22 mouse cellular contexts compared by ENCODE assay signal in the genomic region with DNA sequence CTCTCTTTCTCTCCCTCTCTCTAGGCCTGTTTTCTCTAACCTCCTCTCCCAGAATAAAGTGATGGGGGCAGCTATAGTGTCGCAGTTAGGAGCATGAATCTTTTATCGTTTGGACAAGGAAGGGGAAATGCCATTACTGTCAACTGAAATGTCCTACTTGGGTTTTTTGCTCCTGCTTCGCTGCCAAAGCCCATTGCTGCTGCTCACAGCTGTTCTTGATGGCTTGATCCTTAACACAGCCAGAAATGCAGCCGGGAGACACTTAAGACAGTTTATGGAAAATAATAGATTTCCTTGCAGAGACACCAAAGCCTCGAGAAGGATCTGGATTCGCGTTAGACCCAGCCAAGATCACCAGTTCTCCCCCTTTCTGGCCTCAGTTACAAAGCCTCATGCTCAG.
DNase-seq lines count a peak whose midpoint lies in the region; ATAC-seq and TF ChIP-seq lines count a peak whose summit lies in the region.
"Had no signal": no experiment of that assay in that cellular context is flagged by ENCODE, and none has a peak within 500 bp of the region (broad histone marks: within the 10 kb centered on the region; RNA-seq: fewer than 3 reads in every experiment).

No protein-coding gene starts in this region.

- no peak for ATAC-seq in forebrain, embryonic 12.5 days (ENCODE audit: low FRiP score)
- ATAC-seq in kidney, embryonic 15.5 days (replicated peaks; ENCODE audit: low FRiP score), result no peak
- ATAC-seq in lung, embryonic 15.5 days (ENCODE audit: borderline replicate concordance, extremely low read depth, low FRiP score, low TSS enrichment), result no peak
- no peak for ATAC-seq in forebrain, embryonic 16.5 days
- ATAC-seq: activated CD4-positive, CD25-positive, alpha-beta regulatory T cell, adult 4 months; intestine, embryonic 16.5 days had no signal

- peak overlapping the region; percentile 46; the same call in 1 of the 2 replicates for H3K27ac ChIP-seq in forebrain, embryonic 12.5 days
- no peak overlapping the region for H3K27ac ChIP-seq in forebrain, embryonic 10.5 days
- H3K27ac ChIP-seq in kidney, embryonic 15.5 days, result 0 out of 2 replicates have a peak overlapping the region, but pooled peaks have one; percentile 22
- H3K27ac ChIP-seq in kidney, adult 2 months (ENCODE audit: insufficient read depth, low read depth, low read length), result no peak overlapping the region
- H3K27ac ChIP-seq in lung, embryonic 15.5 days, result peak overlapping the region; percentile 13; the same call in 1 of the 2 replicates
- H3K27ac ChIP-seq in forebrain, embryonic 16.5 days (ENCODE audit: low read length), result peak overlapping the region; percentile 84
- H3K27ac ChIP-seq: embryonic facial prominence, embryonic 12.5 days; heart, embryonic 15.5 days had no signal

- no peak overlapping the region for H3K4me2 ChIP-seq in forebrain, embryonic 12.5 days
- no peak overlapping the region for H3K4me2 ChIP-seq in kidney, embryonic 15.5 days
- no peak overlapping the region for H3K4me2 ChIP-seq in lung, embryonic 15.5 days
- no peak overlapping the region for H3K4me2 ChIP-seq in forebrain, embryonic 16.5 days (ENCODE audit: low read length)
- H3K4me2 ChIP-seq: embryonic facial prominence, embryonic 12.5 days; heart, embryonic 15.5 days had no signal

- no peak overlapping the region for H3K4me3 ChIP-seq in forebrain, embryonic 12.5 days (replicated peaks)
- no peak overlapping the region for H3K4me3 ChIP-seq in forebrain, embryonic 10.5 days
- H3K4me3 ChIP-seq in kidney, embryonic 15.5 days (replicated peaks), result no peak overlapping the region
- H3K4me3 ChIP-seq in kidney, adult 2 months (ENCODE audit: insufficient read depth, low read depth, low read length), result no peak overlapping the region
- no peak overlapping the region for H3K4me3 ChIP-seq in lung, embryonic 15.5 days
- H3K4me3 ChIP-seq in forebrain, embryonic 16.5 days (replicated peaks; ENCODE audit: low read length), result no peak overlapping the region
- H3K4me3 ChIP-seq: embryonic facial prominence, embryonic 12.5 days; heart, embryonic 15.5 days; megakaryocyte, embryonic 14.5 days had no signal

- H3K4me1 ChIP-seq in forebrain, embryonic 12.5 days, result peaks cover 24% of the 10 kb centered on the region
- peaks cover 26% of the 10 kb centered on the region for H3K4me1 ChIP-seq in forebrain, embryonic 10.5 days
- peaks cover 33% of the 10 kb centered on the region for H3K4me1 ChIP-seq in kidney, embryonic 15.5 days
- no peaks in the 10 kb centered on the region for H3K4me1 ChIP-seq in kidney, adult 2 months (ENCODE audit: control insufficient read depth, insufficient read depth, low read length)
- peaks cover 15% of the 10 kb centered on the region for H3K4me1 ChIP-seq in lung, embryonic 15.5 days
- peaks cover 22% of the 10 kb centered on the region for H3K4me1 ChIP-seq in forebrain, embryonic 16.5 days (replicated peaks; ENCODE audit: control insufficient read depth, insufficient read depth, low read length)
- H3K4me1 ChIP-seq: heart, embryonic 15.5 days; megakaryocyte, embryonic 14.5 days had no signal

- H3K9ac ChIP-seq in forebrain, embryonic 12.5 days, result no peak overlapping the region
- no peak overlapping the region for H3K9ac ChIP-seq in kidney, embryonic 15.5 days
- H3K9ac ChIP-seq in lung, embryonic 15.5 days, result no peak overlapping the region
- no peak overlapping the region for H3K9ac ChIP-seq in forebrain, embryonic 16.5 days (replicated peaks; ENCODE audit: low read depth, low read length)
- H3K9ac ChIP-seq: embryonic facial prominence, embryonic 12.5 days; heart, embryonic 15.5 days had no signal

- no peaks in the 10 kb centered on the region for H3K9me3 ChIP-seq in forebrain, embryonic 12.5 days
- H3K9me3 ChIP-seq in forebrain, embryonic 10.5 days, result no peaks in the 10 kb centered on the region
- no peaks in the 10 kb centered on the region for H3K9me3 ChIP-seq in kidney, embryonic 15.5 days (replicated peaks)
- no peaks in the 10 kb centered on the region for H3K9me3 ChIP-seq in lung, embryonic 15.5 days
- no peaks in the 10 kb centered on the region for H3K9me3 ChIP-seq in forebrain, embryonic 16.5 days (ENCODE audit: control insufficient read depth, low read length)
- H3K9me3 ChIP-seq: embryonic facial prominence, embryonic 12.5 days; heart, embryonic 15.5 days had no signal

- DNase-seq in forebrain, embryonic 10.5 days (ENCODE audit: extremely low spot score, low spot score), result no peak
- no peak for DNase-seq in kidney, adult 2 months
- no peak for DNase-seq in lung, postnatal 14 days
- DNase-seq in retina, embryonic 14.5 days (ENCODE audit: low spot score), result no peak
- DNase-seq: adrenal gland, postnatal 10 days; cerebellum, adult 9-11 months; gastrocnemius, postnatal 36 days; heart, postnatal 4 days; layer of hippocampus, postnatal 36 days; liver; midbrain, embryonic 14.5 days; right cerebral cortex, adult 18-20 months had no signal

- WGBS in forebrain, embryonic 12.5 days, result 86% methylated on average over 7 of the region's 7 CpGs
- WGBS in forebrain, embryonic 10.5 days, result 89% methylated on average over 7 of the region's 7 CpGs
- WGBS in kidney, embryonic 15.5 days, result 50% methylated on average over 7 of the region's 7 CpGs
- WGBS in kidney, adult 2 months, result 68% methylated on average over 7 of the region's 7 CpGs
- 48% methylated on average over 7 of the region's 7 CpGs for WGBS in lung, embryonic 15.5 days
- WGBS in forebrain, embryonic 16.5 days, result 73% methylated on average over 7 of the region's 7 CpGs

- TF ChIP-seq CTCF in kidney, adult 2 months (conservative IDR thresholded peaks at IDR 0.05; ENCODE audit: insufficient read depth, insufficient read length, low read depth, low read length), result no peak

- H3K27me3 ChIP-seq in forebrain, embryonic 12.5 days, result peaks cover 13% of the 10 kb centered on the region; the same call in 1 of the 2 replicates
- H3K27me3 ChIP-seq in forebrain, embryonic 10.5 days (ENCODE audit: poor library complexity, severe bottlenecking), result peaks cover 14% of the 10 kb centered on the region; the same call in 1 of the 2 replicates
- H3K27me3 ChIP-seq in kidney, embryonic 15.5 days, result no peaks in the 10 kb centered on the region
- no peaks in the 10 kb centered on the region for H3K27me3 ChIP-seq in kidney, adult 2 months (replicated peaks; ENCODE audit: control insufficient read depth, insufficient read depth, low read length)
- no peaks in the 10 kb centered on the region for H3K27me3 ChIP-seq in lung, embryonic 15.5 days
- H3K27me3 ChIP-seq in forebrain, embryonic 16.5 days (replicated peaks; ENCODE audit: control insufficient read depth, insufficient read depth, low read length), result no peaks in the 10 kb centered on the region
- H3K27me3 ChIP-seq: embryonic facial prominence, embryonic 12.5 days; heart, embryonic 15.5 days; megakaryocyte, embryonic 14.5 days had no signal

- no peak for TF ChIP-seq POLR2A in kidney, adult 2 months (IDR thresholded peaks at IDR 0.05; ENCODE audit: low read depth, low read length)

- peaks cover 7% of the 10 kb centered on the region; the same call in 1 of the 2 replicates for H3K36me3 ChIP-seq in forebrain, embryonic 12.5 days (replicated peaks)
- peaks cover 9% of the 10 kb centered on the region; the same call in 1 of the 2 replicates for H3K36me3 ChIP-seq in forebrain, embryonic 10.5 days (replicated peaks)
- no peaks in the 10 kb centered on the region for H3K36me3 ChIP-seq in kidney, embryonic 15.5 days
- no peaks in the 10 kb centered on the region for H3K36me3 ChIP-seq in kidney, adult 2 months (ENCODE audit: control insufficient read depth, insufficient read depth, low read length)
- no peaks in the 10 kb centered on the region for H3K36me3 ChIP-seq in lung, embryonic 15.5 days
- H3K36me3 ChIP-seq in forebrain, embryonic 16.5 days (ENCODE audit: control insufficient read depth, insufficient read depth), result 0 out of 2 replicates have a peak, but pooled peaks cover 2% of the 10 kb centered on the region
- H3K36me3 ChIP-seq: embryonic facial prominence, embryonic 12.5 days; G1E; heart, embryonic 15.5 days had no signal

Comparison
In these comparisons a context has a peak if more than half of its experiments do, and no peak if none do; other contexts are left out.
1. H3K27ac ChIP-seq: peak in forebrain, embryonic 12.5 days (single experiment), kidney, embryonic 15.5 days (single experiment), lung, embryonic 15.5 days (single experiment) and forebrain, embryonic 16.5 days (single experiment); none in forebrain, embryonic 10.5 days (single experiment) and kidney, adult 2 months (single experiment).